Mouse (Mus musculus) CH12.LX (cell line): ENCODE results near the gene Yaf2. TPM values are rescaled to one million over a fixed set of nuclear protein-coding genes. Genes with fewer than 3 reads are reported as not detected.

Experiments
- DNase-seq: peaks from one replicate; pipeline ENCODE4 v3.0.0-alpha.2; 2013; ENCODE audit errors: extremely low read depth
- H3K27ac ChIP-seq: 2 replicates; pipeline ENCODE4 v1.5.1; 2012; ENCODE audit warnings: low read depth, mild to moderate bottlenecking, control low read depth, moderate library complexity; ENCODE audit not compliant: insufficient read depth
- H3K27me3 ChIP-seq: replicated peaks from 2 replicates; pipeline ENCODE3; 2012; ENCODE audit warnings: inconsistent platforms
- H3K36me3 ChIP-seq, 2 experiments: replicated peaks in 1 of 2; 2 replicates each; pipeline versions ENCODE3 to v1.6.1; 2012; ENCODE audit warnings: inconsistent platforms in 1 of 2, low read length in 1 of 2, mild to moderate bottlenecking in 1 of 2, mixed read lengths in 1 of 2, moderate library complexity in 1 of 2; ENCODE audit not compliant: control insufficient read depth in 1 of 2, insufficient read depth in 1 of 2
- H3K4me1 ChIP-seq, 2 experiments: 2 replicates each; pipeline ENCODE4 v1.6.1; 2012; ENCODE audit warnings: inconsistent platforms in 1 of 2, moderate library complexity in 1 of 2; ENCODE audit not compliant: insufficient read depth in 2 of 2, control insufficient read depth in 1 of 2
- H3K4me2 ChIP-seq: 2 replicates; pipeline ENCODE4 v1.6.1; 2012; ENCODE audit warnings: low read depth, mild to moderate bottlenecking, control low read depth; ENCODE audit not compliant: poor library complexity, insufficient read depth, severe bottlenecking
- H3K4me3 ChIP-seq, 3 experiments: fragments of 150-350 bp in 1 of 3; sonication (generic) in 1 of 3; replicated peaks in 1 of 3; 2 replicates each; pipeline versions ENCODE3 to v1.5.1; 2011 to 2012; ENCODE audit warnings: low read depth in 2 of 3, low read length in 2 of 3, mild to moderate bottlenecking in 2 of 3, moderate library complexity in 2 of 3, control low read depth in 1 of 3, improper control_type of control experiment in 1 of 3, inconsistent platforms in 1 of 3, mixed read lengths in 1 of 3; ENCODE audit not compliant: poor library complexity in 1 of 3
- H3K79me2 ChIP-seq: replicated peaks from 2 replicates; pipeline ENCODE4 v1.6.1; 2012; ENCODE audit warnings: mild to moderate bottlenecking, moderate library complexity; ENCODE audit not compliant: control insufficient read depth, poor library complexity, insufficient read depth, severe bottlenecking; ENCODE audit errors: extremely low read depth
- H3K9ac ChIP-seq: 2 replicates; pipeline ENCODE4 v1.6.1; 2012; ENCODE audit warnings: low read depth, mild to moderate bottlenecking, control low read depth, moderate library complexity; ENCODE audit not compliant: insufficient read depth
- H3K9me3 ChIP-seq: replicated peaks from 2 replicates; pipeline ENCODE3; 2012; ENCODE audit warnings: low read length, inconsistent platforms, mixed read lengths
- CTCF ChIP-seq, 2 experiments: IDR thresholded peaks in 1 of 2; conservative IDR thresholded peaks in 1 of 2; 2 replicates each; pipeline ENCODE4 v1.5.1; 2011 to 2012; ENCODE audit warnings: low read depth in 2 of 2, low read length in 2 of 2, improper control_type of control experiment in 1 of 2, inconsistent platforms in 1 of 2, mild to moderate bottlenecking in 1 of 2, moderate library complexity in 1 of 2
- E2F4 ChIP-seq: IDR thresholded peaks from 2 replicates; pipeline ENCODE4 v1.6.1; 2011; ENCODE audit warnings: low read depth, low read length, improper control_type of control experiment; ENCODE audit not compliant: insufficient replicate concordance
- ELF1 ChIP-seq: IDR thresholded peaks from 2 replicates; pipeline ENCODE4 v1.6.1; 2014; ENCODE audit warnings: low read depth, mild to moderate bottlenecking, inconsistent platforms, low read length, improper control_type of control experiment
- ETS1 ChIP-seq: conservative IDR thresholded peaks from 2 replicates; pipeline ENCODE4 v1.6.1; 2012; ENCODE audit warnings: low read depth, mild to moderate bottlenecking, inconsistent platforms, low read length, improper control_type of control experiment, moderate library complexity
- GABPA ChIP-seq: IDR thresholded peaks from 2 replicates; pipeline ENCODE4 v1.6.1; 2012; ENCODE audit warnings: low read depth, low read length, improper control_type of control experiment, inconsistent platforms; ENCODE audit not compliant: insufficient replicate concordance
- HCFC1 ChIP-seq: IDR thresholded peaks from 2 replicates; pipeline ENCODE4 v1.6.1; 2012; ENCODE audit warnings: low read depth, mild to moderate bottlenecking, inconsistent platforms, low read length, improper control_type of control experiment
- IRF4 ChIP-seq: IDR thresholded peaks from 2 replicates; pipeline ENCODE4 v1.6.1; 2014; ENCODE audit warnings: low read depth, mild to moderate bottlenecking, inconsistent platforms, low read length, improper control_type of control experiment
- JUN ChIP-seq: IDR thresholded peaks from 2 replicates; pipeline ENCODE4 v1.6.1; 2011; ENCODE audit warnings: low read depth, mild to moderate bottlenecking, low read length, improper control_type of control experiment, moderate library complexity; ENCODE audit not compliant: insufficient read depth
- MAX ChIP-seq: IDR thresholded peaks from 2 replicates; pipeline ENCODE4 v1.6.1; 2011; ENCODE audit warnings: low read length, improper control_type of control experiment
- MAZ ChIP-seq: IDR thresholded peaks from 2 replicates; pipeline ENCODE4 v1.6.1; 2012; ENCODE audit warnings: low read depth, mild to moderate bottlenecking, inconsistent platforms, low read length, improper control_type of control experiment, moderate library complexity
- MXI1 ChIP-seq: IDR thresholded peaks from 2 replicates; pipeline ENCODE4 v1.6.1; 2011; ENCODE audit warnings: mild to moderate bottlenecking, low read depth, low read length, improper control_type of control experiment
- NRF1 ChIP-seq: IDR thresholded peaks from 2 replicates; pipeline ENCODE4 v1.6.1; 2014; ENCODE audit warnings: low read depth, mild to moderate bottlenecking, inconsistent platforms, low read length, improper control_type of control experiment, moderate library complexity
- POLR2A ChIP-seq: IDR thresholded peaks from 2 replicates; pipeline ENCODE4 v1.6.1; 2011; ENCODE audit warnings: low read depth, mild to moderate bottlenecking, improper control_type of control experiment, low read length
- POLR2AphosphoS2 ChIP-seq: IDR thresholded peaks from 2 replicates; pipeline ENCODE4 v1.6.1; 2011; ENCODE audit warnings: low read depth, low read length, improper control_type of control experiment
- RAD21 ChIP-seq: IDR thresholded peaks from 2 replicates; pipeline ENCODE4 v1.6.1; 2011; ENCODE audit warnings: low read depth, mild to moderate bottlenecking, low read length, improper control_type of control experiment, moderate library complexity
- RCOR1 ChIP-seq: conservative IDR thresholded peaks from 2 replicates; pipeline ENCODE4 v1.6.1; 2012; ENCODE audit warnings: low read depth, mild to moderate bottlenecking, inconsistent platforms, low read length, improper control_type of control experiment
- SIN3A ChIP-seq: IDR thresholded peaks from 2 replicates; pipeline ENCODE4 v1.6.1; 2012; ENCODE audit warnings: low read length, improper control_type of control experiment, inconsistent platforms
- SMC3 ChIP-seq: IDR thresholded peaks from 2 replicates; pipeline ENCODE4 v1.6.1; 2011; ENCODE audit warnings: low read depth, low read length, improper control_type of control experiment
- TCF12 ChIP-seq: IDR thresholded peaks from 2 replicates; pipeline ENCODE4 v1.6.1; 2014; ENCODE audit warnings: low read depth, mild to moderate bottlenecking, inconsistent platforms, low read length, improper control_type of control experiment
- UBTF ChIP-seq: IDR thresholded peaks from 2 replicates; pipeline ENCODE4 v1.6.1; 2012; ENCODE audit warnings: low read depth, mild to moderate bottlenecking, inconsistent platforms, low read length, improper control_type of control experiment, moderate library complexity
- USF2 ChIP-seq: conservative IDR thresholded peaks from 2 replicates; pipeline ENCODE4 v1.6.1; 2011; ENCODE audit warnings: low read depth, low read length, improper control_type of control experiment
- ZKSCAN1 ChIP-seq: IDR thresholded peaks from 2 replicates; pipeline ENCODE4 v1.6.1; 2012; ENCODE audit warnings: low read depth, inconsistent platforms, low read length, improper control_type of control experiment, borderline replicate concordance
- ZMIZ1 ChIP-seq: IDR thresholded peaks from 2 replicates; pipeline ENCODE4 v1.6.1; 2012; ENCODE audit warnings: low read depth, mild to moderate bottlenecking, inconsistent platforms, low read length, improper control_type of control experiment
- ZNF384 ChIP-seq: IDR thresholded peaks from 2 replicates; pipeline ENCODE4 v1.6.1; 2012; ENCODE audit warnings: low read depth, low read length, improper control_type of control experiment, inconsistent platforms
- dilution Hi-C: fragments of 300-500 bp; cut with MboI; formaldehyde crosslinking; loops from 2 replicates; pipeline ENCODE4 v1.14.3; 2020; ENCODE audit warnings: low sequenced_read_pairs; ENCODE audit not compliant: extremely low pct_unique_long_range_greater_than_20kb, extremely low pct_ligation_motif_present
- in situ Hi-C: fragments of 300-500 bp; cut with MboI; formaldehyde crosslinking; loops from 3 replicates; pipeline ENCODE4 v1.14.3; 2019; ENCODE audit warnings: low sequenced_read_pairs, low pct_ligation_motif_present, low pct_unique_long_range_greater_than_20kb, mixed read lengths
- polyA plus RNA-seq: library from polyadenylated mRNA; unstranded; fragments of >175 nt; gene quantifications from 2 replicates; pipeline ENCODE4 v1.2.1, GENCODE M21; 2012; ENCODE audit warnings: low read depth; ENCODE audit not compliant: insufficient read length
- total RNA-seq, 2 experiments: library from RNA; depleted of rRNA; stranded (reverse); fragments of 300-350 nt in 1 of 2; fragments of >200 nt in 1 of 2; gene quantifications; 2 replicates each; pipeline ENCODE4 v1.2.3; 2012 to 2014

Yaf2 gene
- total and polyA plus RNA-seq, 3 experiments = 32.7 to 78.4 (median 46.2) TPM

DNA sequence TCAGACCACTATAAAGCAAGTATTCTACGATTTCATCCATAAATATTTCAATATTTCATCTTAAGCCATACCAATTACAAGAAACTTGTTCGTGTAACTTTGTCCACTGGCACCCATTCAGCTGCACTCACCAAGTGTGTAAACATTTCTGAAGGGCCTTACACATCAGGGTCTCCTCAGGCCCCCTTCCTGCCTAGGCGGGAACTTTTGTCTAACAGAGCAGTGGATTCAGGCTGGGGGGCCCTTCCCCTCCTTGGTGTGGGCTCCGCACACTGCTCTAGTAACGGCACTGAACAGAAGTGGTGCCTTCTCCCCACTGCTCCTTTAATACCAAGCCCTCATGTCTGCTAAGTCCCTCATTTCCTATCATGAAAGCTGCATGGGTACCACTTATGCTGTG is 74.5 kb downstream of the Yaf2 start:
- dilution Hi-C loops (no loop called here), in situ Hi-C loops (loop anchor here (10.0 kb wide), 1 partner anchor 183 kb away; no protein-coding TSS in a partner anchor)
- no peaks in the 10 kb centered on the region; a peak in 1 of 4 replicates for H3K4me1 ChIP-seq
- no peak for DNase-seq
- no peaks in the 10 kb centered on the region for H3K27me3 ChIP-seq
- no peak overlapping the region for H3K4me3 ChIP-seq
- H3K36me3 ChIP-seq = peaks cover 20 to 73% of the 10 kb centered on the region in 2 experiments
- H3K9me3 ChIP-seq = no peaks in the 10 kb centered on the region
- H3K9ac ChIP-seq = no peak overlapping the region
- H3K4me2 ChIP-seq = no peak overlapping the region
- no peaks in the 10 kb centered on the region; the same call in 1 of the 2 replicates for H3K79me2 ChIP-seq
- no peak for TF ChIP-seq MAX
- TF ChIP-seq UBTF = no peak
- TF ChIP-seq NRF1 = no peak
- no peak for TF ChIP-seq POLR2A
- TF ChIP-seq JUN = no peak
- TF ChIP-seq GABPA = no peak
- TF ChIP-seq POLR2AphosphoS2 = no peak
- TF ChIP-seq ELF1 = no peak
- TF ChIP-seq TCF12 = no peak
- no peak for TF ChIP-seq ZNF384
- no peak for TF ChIP-seq IRF4
- no peak for TF ChIP-seq ETS1
- no peak for TF ChIP-seq USF2
- TF ChIP-seq CTCF (conservative IDR thresholded peaks at IDR 0.05 in 1 of 2, IDR thresholded peaks at IDR 0.05 in 1 of 2; ENCODE audit: low read depth in 2 of 2, low read length in 2 of 2) = no peak
- TF ChIP-seq MXI1 = no peak
- TF ChIP-seq E2F4 = no peak
- TF ChIP-seq HCFC1 = no peak
- TF ChIP-seq RAD21 = no peak
- no peak for TF ChIP-seq SMC3
- H3K27ac ChIP-seq = no peak overlapping the region

DNA sequence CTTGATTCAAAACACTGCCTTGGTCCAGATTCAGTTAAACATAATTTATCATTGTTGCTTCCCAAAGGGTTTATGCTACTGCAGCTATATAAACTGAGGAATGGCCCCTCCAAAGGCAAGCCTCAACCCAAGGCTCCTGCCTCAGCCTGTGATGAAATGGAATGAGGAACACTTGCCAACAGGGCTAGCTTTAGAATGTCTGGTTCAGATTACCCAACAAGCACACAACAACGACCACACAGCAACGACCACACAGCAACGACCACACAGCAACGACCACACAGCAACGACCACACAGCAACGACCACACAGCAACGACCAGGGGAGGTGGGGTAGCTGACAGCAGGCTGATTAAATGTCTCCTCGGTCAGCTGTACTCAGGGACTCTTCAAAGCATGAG is 76.8 kb downstream of the Yaf2 start:
- dilution Hi-C loops = no loop called here
- no peaks in the 10 kb centered on the region for H3K27me3 ChIP-seq
- no peak overlapping the region for H3K27ac ChIP-seq
- no peak for DNase-seq
- peaks cover 28 to 87% of the 10 kb centered on the region in 2 experiments for H3K36me3 ChIP-seq
- no peaks in the 10 kb centered on the region for H3K9me3 ChIP-seq
- no peak overlapping the region for H3K4me3 ChIP-seq
- in situ Hi-C loops = loop anchor here (10.0 kb wide), 1 partner anchor 185 kb away; no protein-coding TSS in a partner anchor
- no peak for TF ChIP-seq SMC3
- no peak for TF ChIP-seq RCOR1
- TF ChIP-seq GABPA = no peak
- no peak for TF ChIP-seq IRF4
- no peak for TF ChIP-seq ZKSCAN1
- TF ChIP-seq ZMIZ1 = no peak
- no peak for TF ChIP-seq HCFC1
- no peak for TF ChIP-seq MAZ
- TF ChIP-seq SIN3A = no peak
- no peaks in the 10 kb centered on the region; the same call in 1 of the 2 replicates for H3K79me2 ChIP-seq
- H3K4me2 ChIP-seq = no peak overlapping the region
- no peaks in the 10 kb centered on the region; a peak in 1 of 4 replicates for H3K4me1 ChIP-seq
- no peak overlapping the region for H3K9ac ChIP-seq
